16 mouse cellular contexts compared by ENCODE assay signal in the genomic region with DNA sequence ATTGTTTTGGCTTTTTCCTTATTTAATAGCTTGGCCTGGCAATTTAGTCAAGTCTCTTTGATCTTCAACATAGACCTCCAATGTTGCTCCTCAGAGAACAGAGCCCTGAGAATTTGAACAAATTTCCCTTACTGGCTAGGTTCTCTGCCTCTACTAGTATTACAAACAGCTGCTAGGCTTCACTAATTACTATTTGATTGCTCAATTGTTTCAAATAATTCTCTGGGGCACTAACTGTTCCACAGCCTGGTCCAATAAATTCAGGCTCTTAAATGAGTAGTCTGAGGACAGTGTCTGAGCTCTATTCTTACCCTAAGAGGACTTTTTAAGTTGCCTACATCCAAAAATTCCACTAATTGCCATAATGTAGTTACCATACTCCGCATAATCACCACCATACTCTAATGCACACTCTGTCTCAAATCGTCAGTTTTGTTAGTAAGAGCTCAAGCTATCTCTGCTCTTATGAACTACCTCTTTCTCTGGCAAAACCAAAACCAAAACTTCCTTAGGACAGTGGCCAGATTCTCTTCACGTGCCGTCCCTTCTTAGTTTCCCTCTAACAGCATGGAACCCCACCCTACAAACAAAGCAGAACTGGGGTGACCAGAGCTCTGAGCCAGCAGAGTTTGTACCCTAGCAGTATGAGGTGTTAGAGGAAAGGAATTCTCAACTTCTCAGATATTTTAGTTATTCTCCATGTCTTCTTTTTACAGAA.
A peak's percentile ranks its signal among the peaks of the same experiment; 100 is the strongest.
DNase-seq lines count a peak whose midpoint lies in the region; ATAC-seq and TF ChIP-seq lines count a peak whose summit lies in the region.
"Had no signal": no experiment of that assay in that cellular context is flagged by ENCODE, and none has a peak within 500 bp of the region (broad histone marks: within the 10 kb centered on the region; RNA-seq: fewer than 3 reads in every experiment).

No protein-coding gene starts in this region.

- TF ChIP-seq CTCF in spleen, adult 2 months (IDR thresholded peaks at IDR 0.05; ENCODE audit: extremely low read depth, insufficient read depth, insufficient read length, insufficient replicate concordance): no peak

- ATAC-seq in lung, embryonic 16.5 days (ENCODE audit: low read depth): peak; percentile 26; the same call in 1 of the 2 replicates
- ATAC-seq: forebrain, embryonic 16.5 days; intestine, embryonic 16.5 days had no signal

- no peaks in the 10 kb centered on the region for H3K27me3 ChIP-seq in spleen, adult 2 months (ENCODE audit: control insufficient read depth, insufficient read depth, low read length)
- no peaks in the 10 kb centered on the region for H3K27me3 ChIP-seq in lung, embryonic 16.5 days (ENCODE audit: control insufficient read depth, insufficient read depth, low read depth, low read length)
- H3K27me3 ChIP-seq: embryonic facial prominence, embryonic 12.5 days; limb, embryonic 15.5 days; midbrain, embryonic 12.5 days had no signal

- H3K9me3 ChIP-seq in lung, embryonic 16.5 days (ENCODE audit: control insufficient read depth, low read length): no peaks in the 10 kb centered on the region
- H3K9me3 ChIP-seq: embryonic facial prominence, embryonic 12.5 days; limb, embryonic 15.5 days; midbrain, embryonic 12.5 days had no signal

- 21% methylated on average over 4 of the region's 4 CpGs for WGBS in spleen, adult 2 months
- 81% methylated on average over 4 of the region's 4 CpGs for WGBS in lung, embryonic 16.5 days

- TF ChIP-seq POLR2A in spleen, adult 2 months (IDR thresholded peaks at IDR 0.05; ENCODE audit: low read depth, low read length): no peak

- no peak overlapping the region for H3K4me3 ChIP-seq in spleen, adult 2 months (ENCODE audit: extremely low read depth, insufficient read depth, insufficient read length)
- H3K4me3 ChIP-seq in lung, embryonic 16.5 days (ENCODE audit: low read length): no peak overlapping the region
- H3K4me3 ChIP-seq: embryonic facial prominence, embryonic 12.5 days; limb, embryonic 15.5 days; midbrain, embryonic 12.5 days had no signal

- intact Hi-C loops in gastrocnemius, postnatal 36 days (cut with DNase I): no loop called here

- H3K4me2 ChIP-seq in lung, embryonic 16.5 days (ENCODE audit: low read depth, low read length): no peak overlapping the region
- H3K4me2 ChIP-seq: embryonic facial prominence, embryonic 12.5 days; limb, embryonic 15.5 days; midbrain, embryonic 12.5 days had no signal

- no peaks in the 10 kb centered on the region for H3K36me3 ChIP-seq in spleen, adult 2 months (ENCODE audit: control insufficient read depth, insufficient read depth, low read length)
- H3K36me3 ChIP-seq in lung, embryonic 16.5 days (ENCODE audit: control insufficient read depth, insufficient read depth, low read length): no peaks in the 10 kb centered on the region
- H3K36me3 ChIP-seq: embryonic facial prominence, embryonic 12.5 days; limb, embryonic 15.5 days; midbrain, embryonic 12.5 days had no signal

- peak overlapping the region; percentile 44 for H3K27ac ChIP-seq in spleen, adult 2 months (ENCODE audit: insufficient read depth, low read length)
- H3K27ac ChIP-seq in lung, embryonic 16.5 days (ENCODE audit: low read length): no peak overlapping the region
- H3K27ac ChIP-seq: limb, embryonic 15.5 days; midbrain, embryonic 12.5 days had no signal

- peak; percentile 18 for DNase-seq in gastrocnemius, postnatal 25 days
- no peak for DNase-seq in gastrocnemius, postnatal 36 days
- DNase-seq in spleen, adult 2 months (ENCODE audit: low read depth in 1 of 2, low spot score in 2 of 2): peak in 1 of 2 experiments; percentile 20
- no peak for DNase-seq in spleen, postnatal 14 days (ENCODE audit: low spot score in 2 of 2)
- peak; percentile 42 for DNase-seq in skeletal muscle tissue, adult 2 months (ENCODE audit: low read depth, low spot score)
- DNase-seq in testis, postnatal 10 days (ENCODE audit: low spot score): no peak
- no peak for DNase-seq in yolk sac, embryonic 10.5 days (ENCODE audit: low spot score)
- DNase-seq: adrenal gland, postnatal 25 days; cerebellum, adult 18-20 months; right cerebral cortex, postnatal 4 days had no signal

- H3K9ac ChIP-seq in lung, embryonic 16.5 days (ENCODE audit: low read length): no peak overlapping the region
- H3K9ac ChIP-seq: embryonic facial prominence, embryonic 12.5 days; limb, embryonic 15.5 days; midbrain, embryonic 12.5 days had no signal

- peaks cover 10% of the 10 kb centered on the region; the same call in 1 of the 2 replicates for H3K4me1 ChIP-seq in spleen, adult 2 months (ENCODE audit: control insufficient read depth, insufficient read depth, insufficient read length)
- H3K4me1 ChIP-seq in lung, embryonic 16.5 days (replicated peaks; ENCODE audit: control insufficient read depth, insufficient read depth, low read length): no peaks in the 10 kb centered on the region
- H3K4me1 ChIP-seq: limb, embryonic 15.5 days; midbrain, embryonic 12.5 days had no signal

Comparison
In these comparisons a context has a peak if more than half of its experiments do, and no peak if none do; other contexts are left out.
1. DNase-seq: peak in gastrocnemius, postnatal 25 days (single experiment) and skeletal muscle tissue, adult 2 months (single experiment); none in gastrocnemius, postnatal 36 days (0 of 2), spleen, postnatal 14 days (0 of 2), testis, postnatal 10 days (single experiment) and yolk sac, embryonic 10.5 days (single experiment).